Mouse (Mus musculus): ENCODE results near the gene Iqschfp.

DNA sequence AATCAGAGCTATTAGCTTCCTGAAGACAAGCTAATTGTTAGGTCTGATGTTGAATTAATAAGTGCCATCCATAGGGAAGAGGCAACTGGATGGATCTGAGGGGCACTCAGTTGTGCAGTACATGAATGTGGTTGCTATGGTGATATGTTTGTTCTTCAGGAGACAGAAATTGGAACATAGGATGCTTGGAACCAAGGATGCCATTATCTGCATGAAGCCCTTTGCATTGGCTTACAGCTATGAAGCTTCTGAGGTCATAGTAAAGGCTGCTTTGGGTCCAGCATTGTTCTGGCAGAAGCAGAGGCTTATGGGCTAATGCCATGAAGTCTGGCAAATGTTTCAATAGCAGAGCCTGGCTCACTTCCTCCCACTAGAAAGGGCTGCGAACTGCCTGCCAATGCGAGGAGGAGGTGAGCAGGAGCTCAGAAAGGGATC, 511.8 kb downstream of the Iqschfp start:
- TF ChIP-seq CTCF (IDR thresholded peaks at IDR 0.05; ENCODE audit: borderline replicate concordance, extremely low read depth, insufficient read depth, insufficient read length): no peak
- TF ChIP-seq POLR2A (IDR thresholded peaks at IDR 0.05; ENCODE audit: borderline replicate concordance, extremely low read depth, insufficient read depth, insufficient read length, poor library complexity, severe bottlenecking): no peak

Data from brain, embryonic 14.5 days (tissue).